34 mouse cellular contexts compared by ENCODE assay signal in the genomic region with DNA sequence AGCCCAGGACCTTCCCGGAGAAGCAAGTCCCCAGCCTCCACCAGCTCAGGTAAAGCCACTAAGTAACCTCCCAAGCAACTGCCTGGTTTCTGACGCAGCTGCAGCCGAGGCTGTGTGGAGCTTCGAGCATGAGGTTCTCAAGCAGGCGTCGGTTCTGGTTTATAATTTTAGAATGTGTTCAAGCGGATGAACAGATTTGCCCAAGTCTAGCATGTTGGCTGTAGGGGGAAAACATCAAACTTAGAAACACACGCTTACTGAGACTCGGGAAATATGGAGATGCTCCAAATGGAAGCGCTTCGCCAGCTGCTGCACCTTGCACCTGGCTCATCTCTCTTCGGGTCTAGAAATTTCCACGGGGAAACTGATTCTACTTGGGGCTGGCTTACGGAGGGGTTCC. TPM values are rescaled to one million over a fixed set of nuclear protein-coding genes. Genes with fewer than 3 reads are reported as not detected.
A peak's percentile ranks its signal among the peaks of the same experiment; 100 is the strongest.
DNase-seq lines count a peak whose midpoint lies in the region; ATAC-seq and TF ChIP-seq lines count a peak whose summit lies in the region.
"Had no signal": no experiment of that assay in that cellular context is flagged by ENCODE, and none has a peak within 500 bp of the region (broad histone marks: within the 10 kb centered on the region; RNA-seq: fewer than 3 reads in every experiment).

No protein-coding gene starts in this region.

- H3K27me3 ChIP-seq in forebrain, postnatal 0 days (ENCODE audit: insufficient read depth, low read length) = no peaks in the 10 kb centered on the region
- H3K27me3 ChIP-seq in forebrain, embryonic 15.5 days = no peaks in the 10 kb centered on the region
- H3K27me3 ChIP-seq: forebrain, embryonic 13.5 days; hindbrain, embryonic 15.5 days; limb, embryonic 12.5 days; neural tube, embryonic 13.5 days had no signal

- H3K4me3 ChIP-seq in forebrain, postnatal 0 days (ENCODE audit: low read depth, low read length) = no peak overlapping the region
- no peak overlapping the region for H3K4me3 ChIP-seq in forebrain, embryonic 15.5 days
- no peak overlapping the region for H3K4me3 ChIP-seq in layer of hippocampus, adult 2 months
- H3K4me3 ChIP-seq: forebrain, embryonic 13.5 days; heart, embryonic 10.5 days; hindbrain, embryonic 15.5 days; limb, embryonic 12.5 days; myocyte; neural tube, embryonic 13.5 days had no signal

- H3K4me1 ChIP-seq in forebrain, postnatal 0 days (ENCODE audit: insufficient read depth) = no peaks in the 10 kb centered on the region; the same call in 1 of the 2 replicates
- H3K4me1 ChIP-seq in forebrain, embryonic 15.5 days = peaks cover 16% of the 10 kb centered on the region
- H3K4me1 ChIP-seq: heart, embryonic 10.5 days; neural tube, embryonic 13.5 days had no signal

- peak; percentile 35 for ATAC-seq in forebrain, postnatal 0 days
- ATAC-seq in forebrain, embryonic 15.5 days (replicated peaks) = no peak
- ATAC-seq: forebrain, embryonic 13.5 days; liver, postnatal 0 days; lung, postnatal 0 days; midbrain, embryonic 16.5 days had no signal

- H3K36me3 ChIP-seq in forebrain, postnatal 0 days (ENCODE audit: insufficient read depth) = peaks cover 12% of the 10 kb centered on the region; the same call in 1 of the 2 replicates
- H3K36me3 ChIP-seq in forebrain, embryonic 15.5 days = no peaks in the 10 kb centered on the region
- H3K36me3 ChIP-seq: heart, embryonic 10.5 days; limb, embryonic 12.5 days had no signal

- H3K9me3 ChIP-seq in forebrain, postnatal 0 days (ENCODE audit: low read length) = no peaks in the 10 kb centered on the region
- H3K9me3 ChIP-seq in forebrain, embryonic 15.5 days = no peaks in the 10 kb centered on the region
- H3K9me3 ChIP-seq: forebrain, embryonic 13.5 days; heart, embryonic 10.5 days; hindbrain, embryonic 15.5 days; neural tube, embryonic 13.5 days had no signal

- 84% methylated on average over 14 of the region's 14 CpGs for WGBS in forebrain, postnatal 0 days
- 84% methylated on average over 14 of the region's 14 CpGs for WGBS in forebrain, embryonic 15.5 days

- no peak overlapping the region for H3K27ac ChIP-seq in forebrain, postnatal 0 days (ENCODE audit: low read depth, low read length)
- H3K27ac ChIP-seq in forebrain, embryonic 15.5 days (replicated peaks) = no peak overlapping the region
- peak overlapping the region; percentile 93 for H3K27ac ChIP-seq in layer of hippocampus, adult 2 months
- H3K27ac ChIP-seq: forebrain, embryonic 13.5 days; heart, embryonic 10.5 days; hindbrain, embryonic 15.5 days; limb, embryonic 12.5 days; macrophage; neural tube, embryonic 13.5 days had no signal

- no peak overlapping the region for H3K9ac ChIP-seq in forebrain, postnatal 0 days
- no peak overlapping the region for H3K9ac ChIP-seq in forebrain, embryonic 15.5 days (replicated peaks)
- H3K9ac ChIP-seq: forebrain, embryonic 13.5 days; hindbrain, embryonic 15.5 days; limb, embryonic 12.5 days; liver, postnatal 0 days; neural tube, embryonic 13.5 days had no signal

- no peak overlapping the region for H3K4me2 ChIP-seq in forebrain, postnatal 0 days (ENCODE audit: low read depth)
- no peak overlapping the region for H3K4me2 ChIP-seq in forebrain, embryonic 15.5 days (replicated peaks)
- H3K4me2 ChIP-seq: forebrain, embryonic 13.5 days; hindbrain, embryonic 15.5 days; limb, embryonic 12.5 days; liver, embryonic 11.5 days; neural tube, embryonic 13.5 days had no signal

- no peak for TF ChIP-seq CTCF in forebrain, postnatal 0 days (IDR thresholded peaks at IDR 0.05; ENCODE audit: low read depth)
- TF ChIP-seq CTCF in layer of hippocampus, adult 2 months (conservative IDR thresholded peaks at IDR 0.05) = no peak

- DNase-seq in forebrain, postnatal 0 days = peak; percentile 51
- DNase-seq in layer of hippocampus, adult 2 months (ENCODE audit: low spot score in 2 of 2) = peak in 1 of 2 experiments; percentile 68
- no peak for DNase-seq in layer of hippocampus, postnatal 25 days (ENCODE audit: extremely low spot score in 1 of 2, low spot score in 1 of 2)
- peak; percentile 77 for DNase-seq in layer of hippocampus, adult 9-11 months
- peak; percentile 52 for DNase-seq in right cerebral cortex, postnatal 25 days
- no peak for DNase-seq in testis, postnatal 14 days (ENCODE audit: low spot score)
- DNase-seq in thymus, postnatal 36 days = no peak
- DNase-seq: adrenal gland, postnatal 10 days; cerebellum, adult 2 months; cerebellum, postnatal 36 days; heart, postnatal 4 days; kidney, adult 2 months; kidney, postnatal 14 days; liver, postnatal 0 days; thymus, adult 18-20 months; thymus, postnatal 4 days had no signal

RNA-seq across cellular contexts. Expression of a gene that starts 21.0 kb away (rescaled TPM):
- total RNA-seq in forebrain, postnatal 0 days (2014; rRNA removed) = not detected in 2 replicates
- not detected in 2 replicates for polyA plus RNA-seq in forebrain, postnatal 0 days (2015; fragmentation: Nextera tagmentation; extraction: Ambion mirVana)
- polyA plus RNA-seq in forebrain, embryonic 15.5 days (2015; fragmentation: Nextera tagmentation; extraction: Ambion mirVana) = not detected in 2 replicates
- total RNA-seq in layer of hippocampus, adult 2 months (2021) = not detected
- not detected for total RNA-seq in layer of hippocampus, postnatal 25 days (2021)
- total RNA-seq: adrenal gland, postnatal 10 days; gastrocnemius, adult 8-10 months; heart, postnatal 4 days; left cerebral cortex, adult 8-10 months had no signal
- polyA plus RNA-seq: cerebellum, adult 2 months; embryonic facial prominence, embryonic 14.5 days; forebrain, embryonic 13.5 days; gonadal fat pad, adult 2 months; heart, embryonic 10.5 days; heart, embryonic 16.5 days; hindbrain, embryonic 15.5 days; intestine, embryonic 14.5 days; kidney, adult 2 months; limb, embryonic 12.5 days; liver, embryonic 11.5 days; liver, postnatal 0 days; lung, postnatal 0 days; macrophage; midbrain, embryonic 16.5 days; myocyte; neural tube, embryonic 13.5 days; stomach, embryonic 14.5 days had no signal

Comparison
In these comparisons a context has a peak if more than half of its experiments do, and no peak if none do; other contexts are left out.
1. DNase-seq: peak in forebrain, postnatal 0 days (single experiment), layer of hippocampus, adult 9-11 months (single experiment) and right cerebral cortex, postnatal 25 days (single experiment); none in layer of hippocampus, postnatal 25 days (0 of 2), testis, postnatal 14 days (single experiment) and thymus, postnatal 36 days (0 of 2).